7 mouse cellular contexts compared by ENCODE assay signal in the genomic region with DNA sequence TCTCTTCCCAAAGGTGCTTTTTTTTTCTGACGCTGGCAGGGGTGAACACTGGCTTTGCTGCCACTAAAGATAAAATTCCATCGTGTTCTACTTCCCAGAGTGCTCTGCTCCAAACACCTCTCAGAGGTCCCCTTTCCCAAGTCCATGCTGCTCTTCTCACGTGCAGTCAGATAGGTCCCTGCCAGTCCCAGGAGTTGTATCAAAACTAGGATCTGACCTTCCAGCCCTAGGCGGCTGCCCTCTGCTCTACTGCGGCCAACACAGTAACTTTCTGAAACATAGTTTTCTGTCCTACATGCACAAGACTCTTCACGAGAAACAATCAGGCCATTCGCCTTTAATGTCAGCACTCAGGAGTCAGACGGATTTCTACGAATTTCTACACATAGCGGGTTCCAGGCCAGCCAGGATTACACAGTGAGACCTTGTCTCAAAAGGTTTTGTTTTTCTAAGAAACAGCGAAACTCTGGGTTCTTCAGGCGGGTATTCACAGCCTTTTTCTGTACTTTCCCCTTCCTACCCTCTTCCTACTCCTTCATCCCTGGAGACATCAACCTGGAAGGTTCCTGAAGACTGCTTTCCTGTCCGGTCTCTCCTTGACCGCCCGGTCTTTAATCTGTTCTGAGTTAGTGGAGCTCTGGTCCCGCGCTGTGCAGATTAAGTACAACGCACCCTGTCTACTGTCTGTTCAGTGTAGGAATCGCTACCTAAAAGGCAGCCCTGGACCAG. TPM values are rescaled to one million over a fixed set of nuclear protein-coding genes. Genes with fewer than 3 reads are reported as not detected.
DNase-seq lines count a peak whose midpoint lies in the region; ATAC-seq lines count a peak whose summit lies in the region.

No protein-coding gene starts in this region.

- H3K4me2 ChIP-seq in intestine, embryonic 15.5 days (replicated peaks), result peak overlapping the region; percentile 75
- peak overlapping the region; percentile 78 for H3K4me2 ChIP-seq in neural tube, embryonic 13.5 days

- peak overlapping the region; percentile 53 for H3K4me3 ChIP-seq in intestine, embryonic 15.5 days (replicated peaks)
- H3K4me3 ChIP-seq in neural tube, embryonic 13.5 days, result peak overlapping the region; percentile 60

- no peaks in the 10 kb centered on the region for H3K27me3 ChIP-seq in intestine, embryonic 15.5 days (replicated peaks)
- H3K27me3 ChIP-seq in neural tube, embryonic 13.5 days, result no peaks in the 10 kb centered on the region

- peak overlapping the region; percentile 38 for H3K9ac ChIP-seq in intestine, embryonic 15.5 days
- peak overlapping the region; percentile 82 for H3K9ac ChIP-seq in neural tube, embryonic 13.5 days

- WGBS in intestine, embryonic 15.5 days, result 23% methylated on average over 19 of the region's 19 CpGs
- WGBS in neural tube, embryonic 13.5 days, result 38% methylated on average over 19 of the region's 19 CpGs

- peak; percentile 22 for DNase-seq in thymus, postnatal 0 days (ENCODE audit: low spot score)
- no peak for DNase-seq in thymus, postnatal 4 days
- DNase-seq in fibroblast of lung, adult 2 months (ENCODE audit: low read depth), result peak; percentile 60
- no peak for DNase-seq in ovary, postnatal 14 days (ENCODE audit: low spot score)

- 0 out of 2 replicates have a peak, but pooled peaks cover 4% of the 10 kb centered on the region for H3K4me1 ChIP-seq in intestine, embryonic 15.5 days (replicated peaks)
- peaks cover 19% of the 10 kb centered on the region for H3K4me1 ChIP-seq in neural tube, embryonic 13.5 days (replicated peaks)

- peak overlapping the region; percentile 74 for H3K27ac ChIP-seq in intestine, embryonic 15.5 days
- H3K27ac ChIP-seq in neural tube, embryonic 13.5 days (replicated peaks), result peak overlapping the region; percentile 91

- H3K36me3 ChIP-seq in intestine, embryonic 15.5 days, result no peaks in the 10 kb centered on the region
- no peaks in the 10 kb centered on the region for H3K36me3 ChIP-seq in neural tube, embryonic 13.5 days

- peak; percentile 3; the same call in 1 of the 2 replicates for ATAC-seq in intestine, embryonic 15.5 days
- ATAC-seq in neural tube, embryonic 13.5 days (ENCODE audit: low read depth), result peak; percentile 5
- no peak for ATAC-seq in monocyte, adult 5-6 weeks (replicated peaks; ENCODE audit: insufficient number of reproducible peaks, low FRiP score, low TSS enrichment, poor library complexity, severe bottlenecking)

- H3K9me3 ChIP-seq in intestine, embryonic 15.5 days, result no peaks in the 10 kb centered on the region
- no peaks in the 10 kb centered on the region for H3K9me3 ChIP-seq in neural tube, embryonic 13.5 days

RNA-seq across cellular contexts. Expression of gene Scd1, which starts 19.8 kb away (rescaled TPM):
- polyA plus RNA-seq in thymus, postnatal 0 days (2015; fragmentation: Nextera tagmentation; extraction: Ambion mirVana), result 1.0 and 1.5 TPM in 2 replicates
- polyA plus RNA-seq in intestine, embryonic 15.5 days (2015; fragmentation: Nextera tagmentation; extraction: Ambion mirVana), result 5.2 TPM in 2 replicates
- polyA plus RNA-seq in neural tube, embryonic 13.5 days (2015; fragmentation: Nextera tagmentation; extraction: Ambion mirVana), result 5.2 and 5.8 TPM in 2 replicates
- 26.3 to 41.6 TPM (median 32.4 TPM) in 3 replicates for total RNA-seq in monocyte, adult 5-6 weeks (2017)

RNA-seq across cellular contexts. Expression of gene Scd4, which starts 55.0 kb away (rescaled TPM):
- polyA plus RNA-seq in thymus, postnatal 0 days (2015; fragmentation: Nextera tagmentation; extraction: Ambion mirVana), result 0.18 TPM in 2 replicates
- polyA plus RNA-seq in intestine, embryonic 15.5 days (2015; fragmentation: Nextera tagmentation; extraction: Ambion mirVana), result 0.10 and 0.19 TPM in 2 replicates
- polyA plus RNA-seq in neural tube, embryonic 13.5 days (2015; fragmentation: Nextera tagmentation; extraction: Ambion mirVana), result 0.06 TPM in 1 of 2 replicates, not detected in the other
- total RNA-seq in monocyte, adult 5-6 weeks (2017), result 1.7 TPM in 1 of 3 replicates, not detected in the others

Comparison
In these comparisons a context has a peak if more than half of its experiments do, and no peak if none do; other contexts are left out.
1. DNase-seq: peak in thymus, postnatal 0 days (single experiment) and fibroblast of lung, adult 2 months (single experiment); none in thymus, postnatal 4 days (single experiment) and ovary, postnatal 14 days (single experiment).